Mouse (Mus musculus) left cerebral cortex, postnatal 10 days (tissue): ENCODE results near the gene Btnl1. TPM values are rescaled to one million over a fixed set of nuclear protein-coding genes. Genes with fewer than 3 reads are reported as not detected.

Experiments used
- DNase-seq, 2 experiments: peaks; one replicate each; pipeline ENCODE4 v3.0.0; 2021 to 2022; ENCODE audit warnings: low spot score in 2 of 2, mixed read lengths in 1 of 2; ENCODE audit errors: extremely low spot score in 1 of 2
- intact Hi-C: fragments of 180-260 bp; cut with DNase I; formaldehyde crosslinking; loops from one replicate; pipeline ENCODE4 v1.15.1; 2025
- total RNA-seq, 2 experiments: library from RNA; stranded (reverse); gene quantifications; 2 replicates each; pipeline ENCODE4 v1.2.3; 2021

The Btnl1 gene
- total RNA-seq, 2 experiments from 2014 or later: not detected

DNA sequence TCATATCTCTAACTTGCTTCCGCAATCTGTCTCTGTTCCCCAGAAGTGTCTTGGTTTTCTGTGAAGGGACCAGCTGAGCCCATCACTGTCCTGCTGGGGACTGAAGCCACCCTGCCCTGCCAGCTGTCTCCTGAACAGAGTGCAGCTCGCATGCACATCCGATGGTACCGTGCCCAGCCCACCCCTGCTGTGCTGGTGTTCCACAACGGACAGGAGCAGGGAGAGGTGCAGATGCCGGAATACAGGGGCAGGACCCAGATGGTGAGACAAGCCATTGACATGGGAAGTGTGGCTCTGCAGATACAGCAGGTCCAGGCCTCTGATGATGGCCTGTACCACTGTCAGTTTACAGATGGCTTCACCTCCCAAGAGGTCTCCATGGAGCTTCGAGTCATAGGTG lies 2.5 kb downstream of the Btnl1 start:
- DNase-seq: no peak
- intact Hi-C loops: no loop called here

DNA sequence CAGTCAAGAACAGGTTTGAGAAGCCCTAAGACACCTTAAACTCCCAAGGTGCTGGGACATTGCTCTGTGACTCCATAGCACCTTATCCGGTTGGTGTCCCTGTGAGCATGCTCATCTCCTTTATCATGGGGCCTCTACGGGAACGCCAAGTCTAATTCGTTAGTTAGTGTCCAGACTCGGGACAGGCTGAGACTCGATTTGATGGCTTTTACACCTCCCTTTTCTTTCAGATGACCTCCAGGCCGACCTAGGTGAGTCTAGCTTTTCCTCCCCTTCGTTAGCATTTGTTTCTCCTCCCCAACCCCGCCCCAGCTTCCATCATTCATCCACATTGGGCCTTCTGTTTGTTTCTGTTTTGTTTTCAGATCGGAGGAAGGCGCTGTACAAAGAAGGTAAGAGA lies 4.9 kb downstream of the Btnl1 start:
- intact Hi-C loops: no loop called here
- DNase-seq: no peak

DNA sequence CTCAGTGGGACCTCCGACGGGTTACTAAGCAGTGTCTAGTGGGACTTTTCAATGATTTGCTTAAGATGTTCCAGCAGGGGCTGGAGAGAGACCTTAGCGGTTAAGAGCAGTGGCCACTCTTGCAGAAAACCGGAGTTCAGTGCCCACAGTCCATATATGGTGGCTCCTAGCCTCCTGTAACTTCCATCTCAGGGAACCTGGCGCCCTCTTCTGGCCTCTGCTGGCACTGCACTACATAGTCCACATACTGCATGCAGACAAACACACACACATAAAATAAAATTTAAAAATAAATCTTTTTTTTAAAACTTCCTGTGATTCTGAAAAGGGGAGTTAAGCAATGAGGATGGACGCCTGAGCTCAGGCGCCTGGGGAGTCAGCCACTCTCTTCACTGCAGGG lies 6.3 kb downstream of the Btnl1 start:
- intact Hi-C loops: no loop called here
- DNase-seq: no peak

GRCm38 (mm10) chr17:34384699-34385098 lies 7.8 kb downstream of the Btnl1 start:
- intact Hi-C loops: no loop called here
- DNase-seq: no peak

- intact Hi-C loops: no loop called here
- DNase-seq: no peak
Measured at GRCm38 (mm10) chr17:34386656-34387055, 9.7 kb downstream of the Btnl1 start.

GRCm38 (mm10) chr17:34388513-34388912 lies 11.6 kb downstream of the Btnl1 start:
- intact Hi-C loops: no loop called here
- DNase-seq: no peak

DNA sequence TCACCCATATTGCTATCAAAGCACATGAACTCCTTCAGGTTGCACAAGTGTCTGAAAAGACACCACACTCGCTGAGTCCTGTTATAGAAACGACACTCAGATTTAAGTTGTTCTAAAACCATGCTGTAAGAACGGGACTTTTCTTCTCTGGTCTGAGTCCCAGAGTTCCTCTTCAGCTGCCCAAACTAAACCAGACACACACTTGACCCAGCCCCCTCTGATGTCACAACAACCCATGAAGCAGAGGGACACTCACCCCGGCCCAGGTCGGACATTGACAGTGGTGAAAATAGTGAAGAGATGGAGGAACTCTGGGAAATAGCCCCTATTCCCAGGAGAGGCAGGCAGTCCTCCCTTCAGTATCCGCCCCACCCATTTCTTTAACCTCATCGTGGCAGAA lies 14.6 kb downstream of the Btnl1 start:
- intact Hi-C loops: no loop called here
- no peak for DNase-seq

DNA sequence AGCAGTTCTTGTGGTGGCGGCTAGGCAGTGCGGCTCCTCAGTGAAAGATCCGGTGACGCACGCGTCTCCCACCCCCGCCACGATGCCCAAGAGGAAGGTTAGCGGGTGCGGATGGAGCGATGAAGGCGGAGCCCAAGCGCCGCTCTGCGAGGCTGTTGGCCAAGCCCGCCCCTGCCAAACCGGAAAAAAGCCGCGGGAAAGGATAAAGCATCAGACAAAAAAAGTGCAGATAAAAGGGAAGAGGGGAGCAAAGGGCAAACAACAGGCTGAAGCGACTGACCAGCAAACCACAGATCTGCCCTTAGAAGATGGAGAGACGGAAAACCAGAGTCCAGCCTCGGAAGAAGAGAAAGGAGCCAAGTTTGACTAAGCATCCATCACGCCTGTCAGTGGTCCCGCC lies 15.4 kb downstream of the Btnl1 start:
- intact Hi-C loops: no loop called here
- peak in 1 of 2 experiments; percentile 46 for DNase-seq

DNA sequence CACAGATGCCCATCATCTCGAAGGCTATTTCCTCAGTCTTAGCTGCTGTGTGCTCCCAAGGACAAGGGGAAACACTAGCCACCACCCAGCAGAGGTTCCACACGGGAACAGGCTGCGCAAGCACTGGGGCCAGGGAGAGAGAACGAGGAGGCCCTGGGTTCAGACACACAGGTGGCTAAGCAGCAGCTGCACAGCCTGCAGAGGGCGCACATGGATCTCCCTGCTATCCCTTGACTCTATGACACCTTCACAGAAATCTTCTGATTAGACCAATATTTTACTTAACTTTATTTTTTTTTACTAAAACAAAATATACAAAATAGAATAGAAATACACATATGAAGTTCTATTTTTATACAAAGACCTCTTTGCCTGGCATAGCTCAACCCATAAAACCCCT lies 20.4 kb downstream of the Btnl1 start:
- intact Hi-C loops: no loop called here

DNA sequence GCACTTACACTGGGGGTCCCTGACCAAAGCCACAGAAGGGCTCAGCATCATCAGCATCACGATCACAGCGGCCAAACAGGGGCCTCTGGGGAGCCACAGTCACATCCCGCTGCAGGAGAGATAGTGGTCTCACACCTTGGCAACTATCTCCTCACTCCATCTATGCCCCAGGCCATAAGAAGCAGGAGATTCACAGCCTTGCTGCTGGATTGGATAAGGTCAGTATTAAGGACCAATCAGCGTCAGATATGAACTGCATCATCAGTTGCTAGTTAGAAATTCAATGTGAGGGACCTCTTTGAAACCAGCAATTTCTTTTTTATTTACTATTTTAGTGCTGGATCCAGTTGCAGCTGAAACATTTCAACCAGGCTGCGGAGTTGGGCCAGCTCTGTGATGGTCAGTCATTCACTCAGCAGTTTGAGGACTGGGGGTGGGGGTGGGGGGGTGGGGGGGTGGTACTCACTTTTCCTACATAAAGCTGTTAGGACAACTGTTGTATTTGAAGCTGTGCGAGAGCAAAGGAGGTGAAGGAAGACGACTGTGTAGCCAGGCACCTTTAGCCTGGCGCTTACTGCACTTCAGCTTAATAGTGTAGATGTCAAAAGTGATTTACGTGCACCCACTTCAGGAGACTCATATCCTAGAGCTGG lies 21.3 kb downstream of the Btnl1 start:
- peak; percentile 38 to 83 for DNase-seq
- intact Hi-C loops: no loop called here

More for the DNA sequence above, 20.4 kb downstream of the Btnl1 start:
- no peak for DNase-seq

- DNase-seq: peak; percentile 83 to 88
- intact Hi-C loops: no loop called here
Measured at GRCm38 (mm10) chr17:34398711-34399393, 21.9 kb downstream of the Btnl1 start, which contains the start of gene BC051142. TSS of gene BC051142 (plus strand) at chr17:34398820.

- intact Hi-C loops: no loop called here
Measured at GRCm38 (mm10) chr17:34399394-34399715, 22.4 kb downstream of the Btnl1 start.

GRCm38 (mm10) chr17:34411117-34411516 lies 34.2 kb downstream of the Btnl1 start:
- peak; percentile 45 to 55 for DNase-seq
- intact Hi-C loops: loop anchor here (5.0 kb wide), 1 partner anchor 164 kb away; no protein-coding TSS in a partner anchor

More at GRCm38 (mm10) chr17:34399394-34399715, 22.4 kb downstream of the Btnl1 start:
- no peak for DNase-seq

- intact Hi-C loops: no loop called here
- no peak for DNase-seq
Measured at GRCm38 (mm10) chr17:34420014-34420413, 43.1 kb downstream of the Btnl1 start.

GRCm38 (mm10) chr17:34427597-34427996 lies 50.7 kb downstream of the Btnl1 start:
- no peak for DNase-seq
- intact Hi-C loops: no loop called here

Other genes starting within 250 kb of the Btnl1 start
- 1 to 10 TPM in 1 of 2 experiments, under 1 TPM in 1; 0.99 to 1.4 TPM for gene H2-DMb2, start 233.8 kb upstream of the Btnl1 start, total RNA-seq
- gene H2-DMb1, start 224.1 kb upstream of the Btnl1 start, total RNA-seq: 1 to 10 TPM; 1.2 to 1.8 TPM
- 1 to 10 TPM; 2.7 to 3.3 TPM for gene Tap1, start 189.6 kb upstream of the Btnl1 start, total RNA-seq
- 1 to 10 TPM in 1 of 2 experiments, under 1 TPM in 1; 0.66 to 2.2 TPM for gene Psmb9, start 189.4 kb upstream of the Btnl1 start, total RNA-seq
- 1 to 10 TPM; 1.7 TPM for gene Psmb8, start 179.4 kb upstream of the Btnl1 start, total RNA-seq
- gene Tap2, start 173.6 kb upstream of the Btnl1 start, total RNA-seq: 1 to 10 TPM; 2.6 to 3.0 TPM
- under 1 TPM in 1 of 2 experiments, not detected in 1; 0.39 TPM for gene H2-Ob, start 138.2 kb upstream of the Btnl1 start, total RNA-seq
- gene H2-Ab1, start 119.4 kb upstream of the Btnl1 start, total RNA-seq: 1 to 10 TPM; 1.3 to 1.4 TPM
- gene H2-Aa, start 89.3 kb upstream of the Btnl1 start, total RNA-seq: under 1 TPM; 0.71 TPM
- gene H2-Eb1, start 71.3 kb upstream of the Btnl1 start, total RNA-seq: 1 to 10 TPM; 1.0 to 1.4 TPM
- not detected for gene H2-Eb2, start 51.5 kb upstream of the Btnl1 start, total RNA-seq
- gene Btnl2, start 22.3 kb upstream of the Btnl1 start, total RNA-seq: under 1 TPM; 0.43 to 0.87 TPM
- 1 to 10 TPM; 6.6 to 9.9 TPM for gene BC051142, start 21.7 kb downstream of the Btnl1 start, total RNA-seq
- gene Btnl4, start 100.2 kb downstream of the Btnl1 start, total RNA-seq: not detected
- not detected for gene Btnl6, start 140.2 kb downstream of the Btnl1 start, total RNA-seq
- gene Notch4, start 187.1 kb downstream of the Btnl1 start, total RNA-seq: 10 to 100 TPM; 10.6 to 12.0 TPM
- gene Gpsm3, start 212.7 kb downstream of the Btnl1 start, total RNA-seq: 1 to 10 TPM; 3.1 to 4.1 TPM
- 10 to 100 TPM; 40.3 to 40.9 TPM for gene Pbx2, start 214.1 kb downstream of the Btnl1 start, total RNA-seq
- 1 to 10 TPM in 1 of 2 experiments, under 1 TPM in 1; 0.97 to 1.3 TPM for gene Ager, start 220.7 kb downstream of the Btnl1 start, total RNA-seq
- gene Rnf5, start 226.6 kb downstream of the Btnl1 start, total RNA-seq: 100 to 1,000 TPM in 1 of 2 experiments, 10 to 100 TPM in 1; 94.8 to 101 TPM
- 100 to 1,000 TPM; 180 to 182 TPM for gene Agpat1, start 227.1 kb downstream of the Btnl1 start, total RNA-seq
- gene Egfl8, start 238.8 kb downstream of the Btnl1 start, total RNA-seq: 1 to 10 TPM; 4.3 to 5.2 TPM